Mouse (Mus musculus) forebrain, embryonic 14.5 days (tissue): Measurements from ENCODE around the gene Ivd. TPM values are rescaled to one million over a fixed set of nuclear protein-coding genes. Genes with fewer than 3 reads are reported as not detected.

Source experiments
- ATAC-seq: fragments of 200-750 bp; cut with Nextera tagmentation; 2 replicates; pipeline ENCODE4 v1.8.0; 2017; ENCODE audit warnings: mild to moderate bottlenecking, moderate library complexity
- DNase-seq: peaks from one replicate; pipeline ENCODE4 v3.0.0-alpha.2; 2015; ENCODE audit warnings: low spot score
- H3K27ac ChIP-seq: fragments of 300-500 bp; sonication (generic); 2 replicates; pipeline ENCODE4 v1.5.1; 2014; ENCODE audit warnings: low read depth, mild to moderate bottlenecking, control low read depth, low read length, moderate library complexity
- H3K27me3 ChIP-seq: fragments of 300-500 bp; sonication (generic); replicated peaks from 2 replicates; pipeline ENCODE4 v1.6.1; 2014; ENCODE audit warnings: low read length, control low read depth, mixed read lengths; ENCODE audit not compliant: control insufficient read depth, insufficient read depth
- H3K36me3 ChIP-seq: fragments of 300-500 bp; sonication (generic); 2 replicates; pipeline ENCODE4 v1.6.1; 2014; ENCODE audit warnings: low read length, control low read depth; ENCODE audit not compliant: control insufficient read depth, insufficient read depth
- H3K4me1 ChIP-seq: fragments of 300-500 bp; sonication (generic); 2 replicates; pipeline ENCODE4 v1.6.1; 2014; ENCODE audit warnings: antibody characterized with exemption, low read length, control low read depth; ENCODE audit not compliant: control insufficient read depth, insufficient read depth
- H3K4me2 ChIP-seq: fragments of 300-500 bp; sonication (generic); 2 replicates; pipeline ENCODE4 v1.6.1; 2014; ENCODE audit warnings: mild to moderate bottlenecking, control low read depth, low read length
- H3K4me3 ChIP-seq: fragments of 300-500 bp; sonication (generic); 2 replicates; pipeline ENCODE4 v1.5.1; 2014; ENCODE audit warnings: low read depth, low read length, control low read depth
- H3K9ac ChIP-seq: fragments of 300-500 bp; sonication (generic); 2 replicates; pipeline ENCODE4 v1.6.1; 2014; ENCODE audit warnings: mild to moderate bottlenecking, low read length, control low read depth, moderate library complexity
- H3K9me3 ChIP-seq: fragments of 300-500 bp; sonication (generic); replicated peaks from 2 replicates; pipeline ENCODE4 v1.6.1; 2016; ENCODE audit warnings: low read length, control low read depth, mixed read lengths; ENCODE audit not compliant: control insufficient read depth
- WGBS: fragments of 180-500 bp; shearing (Covaris S2); extraction: QIAGEN DNeasy Blood & Tissue Kit; methylation state at CpG from one replicate; pipeline ENCODE4 v1.1.7; 2014; 5-methylcytosine and 5-hydroxymethylcytosine counted together
- polyA plus RNA-seq: library from polyadenylated mRNA; unstranded; fragments of >200 nt; fragmentation: Nextera tagmentation; extraction: Ambion mirVana; gene quantifications from 2 replicates; pipeline ENCODE4 v1.2.1, GENCODE M21; 2014

The Ivd gene
- polyA plus RNA-seq, 1 experiment from 2014 or later: 45.1 TPM

- Histone ChIP-seq H3K9ac (no peak overlapping the region), H3K4me2 (no peak overlapping the region), H3K4me3 (no peak overlapping the region), H3K27ac (no peak overlapping the region), H3K27me3 (no peaks in the 10 kb centered on the region), H3K4me1 (no peaks in the 10 kb centered on the region), H3K9me3 (no peaks in the 10 kb centered on the region), H3K36me3 (peaks cover 19% of the 10 kb centered on the region)
- DNase-seq (no peak), ATAC-seq (no peak)
- WGBS: 41% methylated on average over 5 of the region's 5 CpGs
Observed at GRCm38 (mm10) chr2:118838330-118838729, 23.4 kb upstream of the Ivd start.

GRCm38 (mm10) chr2:118841186-118841585, 20.6 kb upstream of the Ivd start:
- Histone ChIP-seq H3K4me2 (no peak overlapping the region), H3K9me3 (no peaks in the 10 kb centered on the region), H3K36me3 (no peaks in the 10 kb centered on the region), H3K4me1 (no peaks in the 10 kb centered on the region), H3K4me3 (no peak overlapping the region), H3K27me3 (no peaks in the 10 kb centered on the region), H3K9ac (no peak overlapping the region), H3K27ac (no peak overlapping the region)
- DNase-seq (no peak), ATAC-seq (no peak)
- 78% methylated on average over 5 of the region's 5 CpGs for WGBS

- Histone ChIP-seq H3K27ac (no peak overlapping the region), H3K4me1 (no peaks in the 10 kb centered on the region), H3K9ac (no peak overlapping the region), H3K36me3 (no peaks in the 10 kb centered on the region), H3K4me3 (no peak overlapping the region), H3K9me3 (no peaks in the 10 kb centered on the region), H3K27me3 (no peaks in the 10 kb centered on the region), H3K4me2 (no peak overlapping the region)
- 88% methylated on average over 4 of the region's 4 CpGs for WGBS
- DNase-seq (no peak), ATAC-seq (no peak)
Observed at GRCm38 (mm10) chr2:118841774-118842173, 20.0 kb upstream of the Ivd start.

- 86% methylated on average over 3 of the region's 3 CpGs for WGBS
- H3K9me3 ChIP-seq: no peaks in the 10 kb centered on the region
Observed at GRCm38 (mm10) chr2:118844427-118844826, 17.3 kb upstream of the Ivd start.

GRCm38 (mm10) chr2:118846246-118846645, 15.5 kb upstream of the Ivd start:
- DNase-seq: peak; percentile 78

More at GRCm38 (mm10) chr2:118844427-118844826, 17.3 kb upstream of the Ivd start:
- DNase-seq (no peak), ATAC-seq (no peak)
- Histone ChIP-seq H3K27ac (no peak overlapping the region), H3K4me3 (no peak overlapping the region), H3K36me3 (no peaks in the 10 kb centered on the region), H3K9ac (no peak overlapping the region), H3K4me2 (no peak overlapping the region), H3K27me3 (no peaks in the 10 kb centered on the region), H3K4me1 (no peaks in the 10 kb centered on the region)

GRCm38 (mm10) chr2:118851756-118852155, 10.0 kb upstream of the Ivd start:
- 42% methylated on average over 3 of the region's 3 CpGs for WGBS
- Histone ChIP-seq H3K9ac (no peak overlapping the region), H3K36me3 (no peaks in the 10 kb centered on the region), H3K4me2 (no peak overlapping the region), H3K4me1 (no peaks in the 10 kb centered on the region), H3K27ac (no peak overlapping the region), H3K9me3 (no peaks in the 10 kb centered on the region), H3K4me3 (no peak overlapping the region), H3K27me3 (no peaks in the 10 kb centered on the region)
- no peak for DNase-seq
- no peak for ATAC-seq

More at GRCm38 (mm10) chr2:118846246-118846645, 15.5 kb upstream of the Ivd start:
- WGBS: 52% methylated on average over 7 of the region's 7 CpGs
- Histone ChIP-seq H3K9me3 (no peaks in the 10 kb centered on the region), H3K36me3 (no peaks in the 10 kb centered on the region), H3K4me1 (no peaks in the 10 kb centered on the region), H3K4me2 (no peak overlapping the region), H3K27ac (no peak overlapping the region), H3K27me3 (no peaks in the 10 kb centered on the region), H3K9ac (no peak overlapping the region), H3K4me3 (no peak overlapping the region)
- ATAC-seq: peak; percentile 89

- DNase-seq (no peak), ATAC-seq (no peak)
- peak overlapping the region; percentile 76 for H3K9ac ChIP-seq
- peak overlapping the region; percentile 65 for H3K4me3 ChIP-seq
- H3K27ac ChIP-seq: peak overlapping the region; percentile 44; the same call in 1 of the 2 replicates
- no peaks in the 10 kb centered on the region for H3K27me3 ChIP-seq
- peaks cover 4% of the 10 kb centered on the region for H3K4me1 ChIP-seq
- H3K9me3 ChIP-seq: no peaks in the 10 kb centered on the region
- H3K36me3 ChIP-seq: no peaks in the 10 kb centered on the region
- WGBS: 13% methylated on average over 2 of the region's 3 CpGs
- H3K4me2 ChIP-seq: peak overlapping the region; percentile 76
Observed at GRCm38 (mm10) chr2:118862340-118862675, 554 bp downstream of the Ivd start.

- Histone ChIP-seq H3K4me1 (no peaks in the 10 kb centered on the region), H3K9ac (no peak overlapping the region), H3K36me3 (peaks cover 37% of the 10 kb centered on the region), H3K27me3 (no peaks in the 10 kb centered on the region), H3K4me2 (no peak overlapping the region), H3K4me3 (no peak overlapping the region), H3K9me3 (no peaks in the 10 kb centered on the region), H3K27ac (no peak overlapping the region)
- no peak for ATAC-seq
- no peak for DNase-seq
- 85% methylated on average over 3 of the region's 3 CpGs for WGBS
Observed at GRCm38 (mm10) chr2:118870601-118871000, 8.8 kb downstream of the Ivd start.

GRCm38 (mm10) chr2:118871032-118871431, 9.3 kb downstream of the Ivd start:
- no peak overlapping the region for H3K9ac ChIP-seq
- H3K36me3 ChIP-seq: peaks cover 39% of the 10 kb centered on the region

More at GRCm38 (mm10) chr2:118871032-118871431, 9.3 kb downstream of the Ivd start:
- DNase-seq: no peak
- H3K4me1 ChIP-seq: no peaks in the 10 kb centered on the region
- H3K4me3 ChIP-seq: no peak overlapping the region
- H3K9me3 ChIP-seq: no peaks in the 10 kb centered on the region
- no peaks in the 10 kb centered on the region for H3K27me3 ChIP-seq
- H3K27ac ChIP-seq: no peak overlapping the region
- no peak overlapping the region for H3K4me2 ChIP-seq
- WGBS: 81% methylated on average over 1 of the region's 1 CpGs
- ATAC-seq: no peak
